Mouse (Mus musculus): ENCODE results near the gene Olfr1026. TPM values are rescaled to one million over a fixed set of nuclear protein-coding genes. Genes with fewer than 3 reads are reported as not detected.

Gene Olfr1026
- not detected in 2 replicates for polyA plus RNA-seq (2015; fragmentation: Nextera tagmentation; extraction: Ambion mirVana)

GRCm38 (mm10) chr2:85921258-85921657, at the start of gene Olfr1026:
Gene Olfr1026 (plus strand): TSS chr2:85921558.
- no peaks in the 10 kb centered on the region for H3K36me3 ChIP-seq
- no peak within 1 kb of the TSS for H3K4me3 ChIP-seq
- H3K4me1 ChIP-seq (replicated peaks), result no peaks in the 10 kb centered on the region
- ATAC-seq (ENCODE audit: low FRiP score, low read depth), result no peak
- no peaks in the 10 kb centered on the region for H3K9me3 ChIP-seq
- no peak within 1 kb of the TSS for H3K27ac ChIP-seq (replicated peaks)
- no peak within 1 kb of the TSS for H3K9ac ChIP-seq
- WGBS, result 94% methylated on average over 3 of the region's 3 CpGs
- no peak within 1 kb of the TSS for H3K4me2 ChIP-seq
- H3K27me3 ChIP-seq, result no peaks in the 10 kb centered on the region

GRCm38 (mm10) chr2:85885340-85885739, 36.0 kb upstream of the Olfr1026 start, which contains the start of gene Olfr1023:
Gene Olfr1023 (plus strand): TSS chr2:85885640.
- H3K4me2 ChIP-seq, result no peak within 1 kb of the TSS
- H3K4me3 ChIP-seq, result no peak within 1 kb of the TSS
- H3K9me3 ChIP-seq, result no peaks in the 10 kb centered on the region
- no peaks in the 10 kb centered on the region for H3K4me1 ChIP-seq (replicated peaks)
- no peak within 1 kb of the TSS for H3K9ac ChIP-seq
- no peak for ATAC-seq (ENCODE audit: low FRiP score, low read depth)
- H3K36me3 ChIP-seq, result no peaks in the 10 kb centered on the region
- 83% methylated on average over 2 of the region's 2 CpGs for WGBS
- H3K27me3 ChIP-seq, result no peaks in the 10 kb centered on the region
- H3K27ac ChIP-seq (replicated peaks), result no peak within 1 kb of the TSS

GRCm38 (mm10) chr2:85904952-85905351, 16.4 kb upstream of the Olfr1026 start, which contains the start of gene Olfr1024:
Gene Olfr1024 (minus strand): TSS chr2:85905052.
- Histone ChIP-seq H3K27me3 (no peaks in the 10 kb centered on the region), H3K4me1 (replicated peaks) (no peaks in the 10 kb centered on the region), H3K4me3 (no peak within 1 kb of the TSS), H3K9me3 (no peaks in the 10 kb centered on the region; the same call in 1 of the 2 replicates), H3K27ac (replicated peaks) (no peak within 1 kb of the TSS), H3K4me2 (no peak within 1 kb of the TSS), H3K9ac (no peak within 1 kb of the TSS), H3K36me3 (no peaks in the 10 kb centered on the region)
- 89% methylated on average over 3 of the region's 3 CpGs for WGBS
- ATAC-seq (ENCODE audit: low FRiP score, low read depth), result no peak

GRCm38 (mm10) chr2:85913197-85913596, 8.2 kb upstream of the Olfr1026 start:
- no peaks in the 10 kb centered on the region for H3K27me3 ChIP-seq
- no peak overlapping the region for H3K9ac ChIP-seq
- H3K27ac ChIP-seq (replicated peaks), result no peak overlapping the region
- H3K4me3 ChIP-seq, result no peak overlapping the region
- ATAC-seq (ENCODE audit: low FRiP score, low read depth), result no peak
- no peak overlapping the region for H3K4me2 ChIP-seq
- no peaks in the 10 kb centered on the region for H3K9me3 ChIP-seq
- H3K4me1 ChIP-seq (replicated peaks), result no peaks in the 10 kb centered on the region
- H3K36me3 ChIP-seq, result no peaks in the 10 kb centered on the region

- Histone ChIP-seq H3K4me3 (no peak within 1 kb of the TSS), H3K36me3 (no peaks in the 10 kb centered on the region), H3K9ac (no peak within 1 kb of the TSS), H3K4me2 (no peak within 1 kb of the TSS), H3K9me3 (no peaks in the 10 kb centered on the region), H3K4me1 (replicated peaks) (no peaks in the 10 kb centered on the region), H3K27ac (replicated peaks) (no peak within 1 kb of the TSS), H3K27me3 (no peaks in the 10 kb centered on the region)
- no peak for ATAC-seq (ENCODE audit: low FRiP score, low read depth)
- WGBS, result 54% methylated on average over 1 of the region's 1 CpGs
Observed at GRCm38 (mm10) chr2:85914893-85915292, 6.5 kb upstream of the Olfr1026 start, which contains the start of gene Olfr1025-ps1. Gene Olfr1025-ps1 (plus strand): TSS chr2:85915193.

GRCm38 (mm10) chr2:85950137-85950536, 28.8 kb downstream of the Olfr1026 start, which contains the start of gene Olfr1028:
Gene Olfr1028 (plus strand): TSS chr2:85950437.
- no peaks in the 10 kb centered on the region for H3K4me1 ChIP-seq (replicated peaks)
- ATAC-seq (ENCODE audit: low FRiP score, low read depth), result no peak
- 79% methylated on average over 1 of the region's 1 CpGs for WGBS

GRCm38 (mm10) chr2:85973595-85973994, 52.2 kb downstream of the Olfr1026 start, which contains the start of gene Olfr1029:
Gene Olfr1029 (plus strand): TSS chr2:85973895.
- Histone ChIP-seq H3K27me3 (no peaks in the 10 kb centered on the region), H3K9me3 (no peaks in the 10 kb centered on the region), H3K4me3 (no peak within 1 kb of the TSS), H3K36me3 (no peaks in the 10 kb centered on the region), H3K9ac (no peak within 1 kb of the TSS), H3K4me1 (replicated peaks) (no peaks in the 10 kb centered on the region), H3K4me2 (no peak within 1 kb of the TSS), H3K27ac (replicated peaks) (no peak within 1 kb of the TSS)
- 80% methylated on average over 2 of the region's 2 CpGs for WGBS
- no peak for ATAC-seq (ENCODE audit: low FRiP score, low read depth)

More at GRCm38 (mm10) chr2:85950137-85950536, 28.8 kb downstream of the Olfr1026 start, which contains the start of gene Olfr1028:
- H3K27me3 ChIP-seq, result no peaks in the 10 kb centered on the region
- no peak within 1 kb of the TSS for H3K4me2 ChIP-seq
- no peaks in the 10 kb centered on the region for H3K9me3 ChIP-seq
- no peak within 1 kb of the TSS for H3K9ac ChIP-seq
- no peaks in the 10 kb centered on the region for H3K36me3 ChIP-seq
- H3K4me3 ChIP-seq, result no peak within 1 kb of the TSS
- no peak within 1 kb of the TSS for H3K27ac ChIP-seq (replicated peaks)

Other genes starting within 250 kb of the Olfr1026 start
- gene Olfr1006, start 242.8 kb upstream of the Olfr1026 start, polyA plus RNA-seq (2015; fragmentation: Nextera tagmentation; extraction: Ambion mirVana), result not detected in 2 replicates
- not detected in 2 replicates for gene Olfr1008, start 232.1 kb upstream of the Olfr1026 start, polyA plus RNA-seq (2015; fragmentation: Nextera tagmentation; extraction: Ambion mirVana)
- gene Olfr1009, start 206.1 kb upstream of the Olfr1026 start, polyA plus RNA-seq (2015; fragmentation: Nextera tagmentation; extraction: Ambion mirVana), result not detected in 2 replicates
- gene Olfr1012, start 158.8 kb upstream of the Olfr1026 start, polyA plus RNA-seq (2015; fragmentation: Nextera tagmentation; extraction: Ambion mirVana), result not detected in 2 replicates
- gene Olfr1013, start 154.5 kb upstream of the Olfr1026 start, polyA plus RNA-seq (2015; fragmentation: Nextera tagmentation; extraction: Ambion mirVana), result not detected in 2 replicates
- gene Olfr1014, start 148.8 kb upstream of the Olfr1026 start, polyA plus RNA-seq (2015; fragmentation: Nextera tagmentation; extraction: Ambion mirVana), result not detected in 2 replicates
- not detected in 2 replicates for gene Olfr1015, start 139.5 kb upstream of the Olfr1026 start, polyA plus RNA-seq (2015; fragmentation: Nextera tagmentation; extraction: Ambion mirVana)
- gene Olfr1016, start 119.0 kb upstream of the Olfr1026 start, polyA plus RNA-seq (2015; fragmentation: Nextera tagmentation; extraction: Ambion mirVana), result not detected in 2 replicates
- gene Olfr1018, start 103.1 kb upstream of the Olfr1026 start, polyA plus RNA-seq (2015; fragmentation: Nextera tagmentation; extraction: Ambion mirVana), result not detected in 2 replicates
- not detected in 2 replicates for gene Olfr1019, start 76.1 kb upstream of the Olfr1026 start, polyA plus RNA-seq (2015; fragmentation: Nextera tagmentation; extraction: Ambion mirVana)
- not detected in 2 replicates for gene Olfr1020, start 74.5 kb upstream of the Olfr1026 start, polyA plus RNA-seq (2015; fragmentation: Nextera tagmentation; extraction: Ambion mirVana)
- not detected in 2 replicates for gene Olfr1022, start 53.0 kb upstream of the Olfr1026 start, polyA plus RNA-seq (2015; fragmentation: Nextera tagmentation; extraction: Ambion mirVana)
- not detected in 2 replicates for gene Olfr1023, start 35.9 kb upstream of the Olfr1026 start, polyA plus RNA-seq (2015; fragmentation: Nextera tagmentation; extraction: Ambion mirVana)
- not detected in 2 replicates for gene Olfr1024, start 16.5 kb upstream of the Olfr1026 start, polyA plus RNA-seq (2015; fragmentation: Nextera tagmentation; extraction: Ambion mirVana)
- gene Olfr1025-ps1, start 6.4 kb upstream of the Olfr1026 start, polyA plus RNA-seq (2015; fragmentation: Nextera tagmentation; extraction: Ambion mirVana), result not detected in 2 replicates
- gene Olfr1028, start 28.9 kb downstream of the Olfr1026 start, polyA plus RNA-seq (2015; fragmentation: Nextera tagmentation; extraction: Ambion mirVana), result not detected in 2 replicates
- gene Olfr1029, start 52.3 kb downstream of the Olfr1026 start, polyA plus RNA-seq (2015; fragmentation: Nextera tagmentation; extraction: Ambion mirVana), result not detected in 2 replicates
- not detected in 2 replicates for gene Olfr1030, start 57.7 kb downstream of the Olfr1026 start, polyA plus RNA-seq (2015; fragmentation: Nextera tagmentation; extraction: Ambion mirVana)
- not detected in 2 replicates for gene Olfr1031, start 68.7 kb downstream of the Olfr1026 start, polyA plus RNA-seq (2015; fragmentation: Nextera tagmentation; extraction: Ambion mirVana)
- not detected in 2 replicates for gene Olfr1032, start 84.0 kb downstream of the Olfr1026 start, polyA plus RNA-seq (2015; fragmentation: Nextera tagmentation; extraction: Ambion mirVana)
- 0.25 TPM in 1 of 2 replicates, not detected in the other for gene Olfr1033, start 99.1 kb downstream of the Olfr1026 start, polyA plus RNA-seq (2015; fragmentation: Nextera tagmentation; extraction: Ambion mirVana)
- not detected in 2 replicates for gene Olfr1034, start 124.3 kb downstream of the Olfr1026 start, polyA plus RNA-seq (2015; fragmentation: Nextera tagmentation; extraction: Ambion mirVana)
- gene Olfr1036, start 152.4 kb downstream of the Olfr1026 start, polyA plus RNA-seq (2015; fragmentation: Nextera tagmentation; extraction: Ambion mirVana), result not detected in 2 replicates
- not detected in 2 replicates for gene Olfr1037, start 165.8 kb downstream of the Olfr1026 start, polyA plus RNA-seq (2015; fragmentation: Nextera tagmentation; extraction: Ambion mirVana)
- not detected in 2 replicates for gene Olfr1039, start 214.4 kb downstream of the Olfr1026 start, polyA plus RNA-seq (2015; fragmentation: Nextera tagmentation; extraction: Ambion mirVana)
- gene Olfr1040, start 225.2 kb downstream of the Olfr1026 start, polyA plus RNA-seq (2015; fragmentation: Nextera tagmentation; extraction: Ambion mirVana), result not detected in 2 replicates
- gene Olfr1042, start 240.3 kb downstream of the Olfr1026 start, polyA plus RNA-seq (2015; fragmentation: Nextera tagmentation; extraction: Ambion mirVana), result not detected in 2 replicates
- gene Olfr1043, start 246.0 kb downstream of the Olfr1026 start, polyA plus RNA-seq (2015; fragmentation: Nextera tagmentation; extraction: Ambion mirVana), result not detected in 2 replicates

All from hindbrain, embryonic 15.5 days (tissue).